Mouse (Mus musculus) heart, embryonic 12.5 days (tissue): ENCODE measurements around the gene Sik3. TPM values are rescaled to one million over a fixed set of nuclear protein-coding genes. Genes with fewer than 3 reads are reported as not detected.

ENCODE experiments used
- ATAC-seq: fragments of 200-750 bp; cut with Nextera tagmentation; 2 replicates; pipeline ENCODE4 v1.8.0; 2017; ENCODE audit warnings: moderate TSS enrichment, moderate library complexity; ENCODE audit not compliant: insufficient number of reproducible peaks, low FRiP score
- H3K27ac ChIP-seq: fragments of 300-500 bp; sonication (generic); 2 replicates; pipeline ENCODE4 v1.5.1; 2016; ENCODE audit warnings: mild to moderate bottlenecking, moderate library complexity; ENCODE audit not compliant: poor library complexity, severe bottlenecking
- H3K27me3 ChIP-seq: fragments of 300-500 bp; sonication (generic); replicated peaks from 2 replicates; pipeline ENCODE4 v1.6.1; 2016; ENCODE audit warnings: mild to moderate bottlenecking, moderate library complexity
- H3K36me3 ChIP-seq: fragments of 300-500 bp; sonication (generic); 2 replicates; pipeline ENCODE4 v1.6.1; 2016; ENCODE audit warnings: mild to moderate bottlenecking, moderate library complexity
- H3K4me1 ChIP-seq: fragments of 300-500 bp; sonication (generic); replicated peaks from 2 replicates; pipeline ENCODE4 v1.6.1; 2016; ENCODE audit warnings: mild to moderate bottlenecking
- H3K4me2 ChIP-seq: fragments of 300-500 bp; sonication (generic); 2 replicates; pipeline ENCODE4 v1.6.1; 2016; ENCODE audit warnings: mild to moderate bottlenecking, moderate library complexity
- H3K4me3 ChIP-seq: fragments of 300-500 bp; sonication (generic); 2 replicates; pipeline ENCODE4 v1.5.1; 2016; ENCODE audit warnings: mild to moderate bottlenecking
- H3K9ac ChIP-seq: fragments of 300-500 bp; sonication (generic); 2 replicates; pipeline ENCODE4 v1.6.1; 2016; ENCODE audit warnings: mild to moderate bottlenecking, moderate library complexity
- H3K9me3 ChIP-seq: fragments of 300-500 bp; sonication (generic); replicated peaks from 2 replicates; pipeline ENCODE4 v1.6.1; 2016; ENCODE audit warnings: mild to moderate bottlenecking, moderate library complexity
- WGBS: fragments of 180-500 bp; shearing (Covaris S2); methylation state at CpG from one replicate; pipeline ENCODE4 v1.1.7; 2016; 5-methylcytosine and 5-hydroxymethylcytosine counted together
- polyA plus RNA-seq: library from polyadenylated mRNA; unstranded; fragments of >200 nt; fragmentation: Nextera tagmentation; extraction: Ambion mirVana; gene quantifications from 2 replicates; pipeline ENCODE4 v1.2.1, GENCODE M21; 2016

Sik3 gene
- polyA plus RNA-seq, 1 experiment from 2014 or later = 13.9 TPM

GRCm38 (mm10) chr9:46229573-46230449, 217.2 kb downstream of the Sik3 start:
- H3K27me3 ChIP-seq = peaks cover 25% of the 10 kb centered on the region; the same call in 1 of the 2 replicates
- H3K9ac ChIP-seq = peak overlapping the region; percentile 62
- no peaks in the 10 kb centered on the region for H3K36me3 ChIP-seq
- peaks cover 11% of the 10 kb centered on the region for H3K4me1 ChIP-seq
- H3K27ac ChIP-seq = no peak overlapping the region
- H3K9me3 ChIP-seq = no peaks in the 10 kb centered on the region
- H3K4me3 ChIP-seq = peak overlapping the region; percentile 46
- peak overlapping the region; percentile 80 for H3K4me2 ChIP-seq
- WGBS = 15% methylated on average over 37 of the region's 37 CpGs
- peak; percentile 72 for ATAC-seq

GRCm38 (mm10) chr9:46230450-46230975, 217.9 kb downstream of the Sik3 start:
- peaks cover 11% of the 10 kb centered on the region for H3K4me1 ChIP-seq
- no peak for ATAC-seq
- peak overlapping the region; percentile 80 for H3K4me2 ChIP-seq
- WGBS = 31% methylated on average over 13 of the region's 13 CpGs
- H3K9ac ChIP-seq = peak overlapping the region; percentile 62
- H3K27ac ChIP-seq = no peak overlapping the region
- no peaks in the 10 kb centered on the region for H3K9me3 ChIP-seq
- peaks cover 25% of the 10 kb centered on the region; the same call in 1 of the 2 replicates for H3K27me3 ChIP-seq
- H3K4me3 ChIP-seq = peak overlapping the region; percentile 46
- no peaks in the 10 kb centered on the region for H3K36me3 ChIP-seq

GRCm38 (mm10) chr9:46235196-46235595, 222.6 kb downstream of the Sik3 start:
- 77% methylated on average over 6 of the region's 6 CpGs for WGBS
- peaks cover 5% of the 10 kb centered on the region for H3K4me1 ChIP-seq
- no peak for ATAC-seq
- no peaks in the 10 kb centered on the region for H3K36me3 ChIP-seq
- H3K9me3 ChIP-seq = no peaks in the 10 kb centered on the region
- no peak overlapping the region for H3K4me3 ChIP-seq
- peaks cover 25% of the 10 kb centered on the region; the same call in 1 of the 2 replicates for H3K27me3 ChIP-seq
- H3K27ac ChIP-seq = no peak overlapping the region
- no peak overlapping the region for H3K9ac ChIP-seq
- H3K4me2 ChIP-seq = no peak overlapping the region

GRCm38 (mm10) chr9:46235596-46235648, 222.8 kb downstream of the Sik3 start, which contains the start of gene Apoc3:
Apoc3 (minus strand) TSS chr9:46235636.
- H3K9ac ChIP-seq = no peak within 1 kb of the TSS
- H3K4me1 ChIP-seq = peaks cover 3% of the 10 kb centered on the region
- no peaks in the 10 kb centered on the region for H3K36me3 ChIP-seq
- no peak within 1 kb of the TSS for H3K27ac ChIP-seq
- H3K4me2 ChIP-seq = no peak within 1 kb of the TSS
- peaks cover 25% of the 10 kb centered on the region; the same call in 1 of the 2 replicates for H3K27me3 ChIP-seq
- H3K9me3 ChIP-seq = no peaks in the 10 kb centered on the region
- no peak for ATAC-seq
- no peak within 1 kb of the TSS for H3K4me3 ChIP-seq

- ATAC-seq = no peak
- H3K4me3 ChIP-seq = no peak overlapping the region
Observed at GRCm38 (mm10) chr9:46235649-46236048, 223.0 kb downstream of the Sik3 start.

GRCm38 (mm10) chr9:46238850-46239249, 226.2 kb downstream of the Sik3 start:
- peaks cover 12% of the 10 kb centered on the region for H3K4me1 ChIP-seq
- H3K27me3 ChIP-seq = peaks cover 7% of the 10 kb centered on the region; the same call in 1 of the 2 replicates
- no peak overlapping the region for H3K4me3 ChIP-seq
- no peaks in the 10 kb centered on the region for H3K36me3 ChIP-seq
- H3K27ac ChIP-seq = no peak overlapping the region
- no peak for ATAC-seq
- no peak overlapping the region for H3K9ac ChIP-seq
- H3K4me2 ChIP-seq = no peak overlapping the region
- H3K9me3 ChIP-seq = no peaks in the 10 kb centered on the region
- WGBS = 83% methylated on average over 7 of the region's 7 CpGs

More at GRCm38 (mm10) chr9:46235649-46236048, 223.0 kb downstream of the Sik3 start:
- Histone ChIP-seq H3K9me3 (no peaks in the 10 kb centered on the region), H3K27me3 (peaks cover 23% of the 10 kb centered on the region; the same call in 1 of the 2 replicates), H3K27ac (no peak overlapping the region), H3K9ac (no peak overlapping the region), H3K4me2 (no peak overlapping the region), H3K4me1 (peaks cover under 1% of the 10 kb centered on the region), H3K36me3 (no peaks in the 10 kb centered on the region)
- 67% methylated on average over 4 of the region's 4 CpGs for WGBS

- no peak within 1 kb of the TSS for H3K4me3 ChIP-seq
- H3K9ac ChIP-seq = no peak within 1 kb of the TSS
- H3K36me3 ChIP-seq = no peaks in the 10 kb centered on the region
- no peaks in the 10 kb centered on the region for H3K9me3 ChIP-seq
- H3K27me3 ChIP-seq = no peaks in the 10 kb centered on the region; the same call in 1 of the 2 replicates
- H3K27ac ChIP-seq = no peak within 1 kb of the TSS
- ATAC-seq = no peak
- H3K4me1 ChIP-seq = peaks cover 17% of the 10 kb centered on the region
- no peak within 1 kb of the TSS for H3K4me2 ChIP-seq
- WGBS = 65% methylated on average over 7 of the region's 7 CpGs
Observed at GRCm38 (mm10) chr9:46240526-46241153, 228.0 kb downstream of the Sik3 start, which contains the start of gene Apoa4. Apoa4 (plus strand) TSS chr9:46240696.

GRCm38 (mm10) chr9:46241818-46242217, 229.2 kb downstream of the Sik3 start:
- Histone ChIP-seq H3K27ac (no peak overlapping the region), H3K36me3 (no peaks in the 10 kb centered on the region), H3K4me1 (peaks cover 17% of the 10 kb centered on the region), H3K27me3 (no peaks in the 10 kb centered on the region; the same call in 1 of the 2 replicates), H3K4me3 (no peak overlapping the region), H3K4me2 (no peak overlapping the region), H3K9ac (no peak overlapping the region), H3K9me3 (no peaks in the 10 kb centered on the region)
- ATAC-seq = no peak
- WGBS = 63% methylated on average over 2 of the region's 2 CpGs

- no peaks in the 10 kb centered on the region; the same call in 1 of the 2 replicates for H3K27me3 ChIP-seq
- no peaks in the 10 kb centered on the region for H3K36me3 ChIP-seq
- ATAC-seq = no peak
- peaks cover 17% of the 10 kb centered on the region for H3K4me1 ChIP-seq
- H3K4me3 ChIP-seq = no peak overlapping the region
- H3K27ac ChIP-seq = no peak overlapping the region
- WGBS = 56% methylated on average over 4 of the region's 4 CpGs
- no peak overlapping the region for H3K9ac ChIP-seq
- H3K4me2 ChIP-seq = peak overlapping the region; percentile 18; the same call in 1 of the 2 replicates
- H3K9me3 ChIP-seq = no peaks in the 10 kb centered on the region
Observed at GRCm38 (mm10) chr9:46243122-46243521, 230.5 kb downstream of the Sik3 start.

- H3K4me1 ChIP-seq = peaks cover 17% of the 10 kb centered on the region
- 27% methylated on average over 8 of the region's 8 CpGs for WGBS
- H3K9me3 ChIP-seq = no peaks in the 10 kb centered on the region
- H3K4me2 ChIP-seq = peak overlapping the region; percentile 18; the same call in 1 of the 2 replicates
- H3K9ac ChIP-seq = no peak overlapping the region
- no peak overlapping the region for H3K27ac ChIP-seq
- ATAC-seq = no peak
- no peak overlapping the region for H3K4me3 ChIP-seq
- no peaks in the 10 kb centered on the region for H3K36me3 ChIP-seq
- no peaks in the 10 kb centered on the region; the same call in 1 of the 2 replicates for H3K27me3 ChIP-seq
Observed at GRCm38 (mm10) chr9:46243584-46243983, 231.0 kb downstream of the Sik3 start.

GRCm38 (mm10) chr9:46246752-46247324, 234.2 kb downstream of the Sik3 start:
- no peaks in the 10 kb centered on the region for H3K9me3 ChIP-seq
- H3K4me3 ChIP-seq = no peak overlapping the region
- H3K4me2 ChIP-seq = peak overlapping the region; percentile 40
- H3K4me1 ChIP-seq = peaks cover 17% of the 10 kb centered on the region
- H3K36me3 ChIP-seq = no peaks in the 10 kb centered on the region
- H3K9ac ChIP-seq = no peak overlapping the region
- WGBS = 30% methylated on average over 11 of the region's 11 CpGs
- no peak for ATAC-seq
- no peak overlapping the region for H3K27ac ChIP-seq
- no peaks in the 10 kb centered on the region; the same call in 1 of the 2 replicates for H3K27me3 ChIP-seq
